Mouse (Mus musculus): ENCODE data around the gene Crk. TPM values are rescaled to one million over a fixed set of nuclear protein-coding genes. Genes with fewer than 3 reads are reported as not detected.

The Crk gene
- polyA plus RNA-seq, 1 experiment from 2014 or later = 107 TPM

DNA sequence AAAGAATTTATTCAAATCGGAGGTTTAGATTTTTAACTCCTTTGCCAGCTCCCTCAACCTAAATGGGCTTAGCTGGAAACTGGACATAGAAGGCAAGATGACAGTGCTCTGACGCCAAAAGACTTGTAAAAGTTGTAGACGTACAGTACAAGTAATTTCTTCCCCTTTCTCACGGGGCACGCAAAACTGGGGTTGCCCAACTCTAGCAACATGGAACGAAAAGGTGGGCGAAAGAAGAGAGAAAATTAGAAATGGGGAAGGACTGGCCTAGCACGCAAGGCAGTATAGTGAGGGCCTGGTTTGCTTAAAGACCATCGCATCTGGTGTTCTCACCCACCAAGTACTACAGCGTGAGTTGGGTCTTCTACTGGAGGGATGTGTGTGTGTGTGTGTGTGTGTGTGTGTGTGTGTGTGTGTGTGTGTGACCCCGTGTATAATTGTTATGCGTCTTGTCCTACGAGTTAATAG, 28.1 kb upstream of the Crk start:
- Histone ChIP-seq H3K27ac (peak overlapping the region; percentile 91), H3K36me3 (peaks cover 5% of the 10 kb centered on the region), H3K27me3 (ENCODE audit: insufficient read depth, poor library complexity, severe bottlenecking) (peaks cover 38% of the 10 kb centered on the region), H3K9me3 (no peaks in the 10 kb centered on the region), H3K4me1 (replicated peaks) (peaks cover 60% of the 10 kb centered on the region), H3K4me3 (peak overlapping the region; percentile 77)
- no peak for DNase-seq (ENCODE audit: low spot score)
- 42% methylated on average over 13 of the region's 13 CpGs for WGBS

DNA sequence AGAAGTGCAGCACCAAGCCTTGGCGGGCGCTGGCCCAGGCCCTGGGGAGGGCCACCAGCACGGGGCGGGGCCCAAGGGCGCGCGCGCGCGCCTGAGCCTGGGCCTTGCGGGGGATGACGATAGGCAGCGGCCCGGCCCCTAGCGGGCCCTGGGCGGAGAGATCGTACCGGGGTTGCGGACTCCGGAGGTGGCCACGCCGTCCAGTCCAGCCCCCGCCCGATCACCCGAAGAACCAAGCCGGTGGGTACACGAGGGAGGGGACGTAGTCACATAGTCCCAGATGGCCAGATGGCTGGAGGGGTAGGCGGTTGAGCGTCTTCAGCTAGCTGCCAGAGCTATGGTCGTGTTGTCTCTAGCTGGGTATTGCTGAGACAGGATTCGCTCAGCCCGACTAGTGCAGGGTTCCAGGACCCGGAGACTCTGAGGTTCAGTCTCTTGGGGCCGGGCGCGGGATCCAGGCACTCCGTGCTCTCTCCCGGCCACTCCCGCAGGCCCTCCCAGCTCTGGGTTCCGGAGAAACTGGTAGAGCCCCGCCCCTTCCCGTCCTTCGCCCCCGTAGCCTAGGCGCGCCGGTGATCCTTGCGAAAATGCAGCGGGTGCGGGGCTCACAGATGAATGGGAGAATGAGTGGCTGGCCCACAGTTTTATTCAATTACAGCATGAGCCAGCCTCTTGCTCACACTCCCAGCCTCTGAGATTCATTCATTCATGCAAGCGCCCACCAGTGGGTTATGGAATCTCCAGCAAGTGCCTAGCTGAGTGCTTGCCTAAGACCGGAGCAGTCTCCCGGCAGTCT, 27.4 kb upstream of the Crk start:
- Histone ChIP-seq H3K4me3 (peak overlapping the region; percentile 77), H3K27me3 (ENCODE audit: insufficient read depth, poor library complexity, severe bottlenecking) (peaks cover 42% of the 10 kb centered on the region), H3K4me1 (replicated peaks) (peaks cover 67% of the 10 kb centered on the region), H3K9me3 (no peaks in the 10 kb centered on the region), H3K36me3 (peaks cover 4% of the 10 kb centered on the region), H3K27ac (peak overlapping the region; percentile 91)
- under 1% methylated on average over 54 of the region's 54 CpGs for WGBS
- peak; percentile 76 for DNase-seq (ENCODE audit: low spot score)

DNA sequence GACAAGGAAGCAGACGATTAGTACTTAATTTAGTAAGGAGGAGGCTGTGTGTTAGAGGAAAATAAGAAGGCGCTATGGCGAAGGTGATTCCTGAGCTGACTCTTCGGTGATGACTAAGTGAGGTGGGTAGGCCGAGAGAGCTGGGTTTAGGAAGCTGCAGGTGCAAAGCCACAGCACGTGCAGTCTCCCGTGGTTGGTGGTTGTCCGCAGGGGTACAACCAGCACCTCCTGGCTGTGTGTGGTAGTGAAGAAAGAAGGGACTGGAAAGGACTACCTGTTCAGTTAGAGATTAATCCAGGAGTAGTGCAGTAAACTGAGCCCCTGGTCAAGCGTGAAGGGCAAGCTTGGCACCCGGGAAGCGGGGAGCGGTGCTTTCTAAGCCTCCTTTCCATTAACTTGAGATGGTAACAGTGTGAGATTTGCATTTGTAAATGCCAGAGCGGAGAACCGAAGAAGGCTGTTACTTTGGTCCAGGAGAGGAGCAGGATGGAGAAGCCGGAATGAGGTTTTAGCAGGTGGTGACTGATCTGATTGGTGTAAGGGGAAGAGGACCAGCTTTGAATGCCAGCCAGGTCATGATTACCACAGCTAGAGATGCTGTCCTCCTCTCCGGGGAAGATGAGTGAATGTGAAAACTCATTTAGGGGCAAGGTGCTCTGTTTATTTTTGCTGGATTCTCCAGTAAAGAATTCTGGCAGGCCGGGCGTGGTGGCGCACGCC, 26.7 kb upstream of the Crk start:
- Histone ChIP-seq H3K4me3 (peak overlapping the region; percentile 77), H3K27me3 (ENCODE audit: insufficient read depth, poor library complexity, severe bottlenecking) (peaks cover 50% of the 10 kb centered on the region), H3K4me1 (replicated peaks) (peaks cover 74% of the 10 kb centered on the region), H3K27ac (peak overlapping the region; percentile 91), H3K36me3 (no peaks in the 10 kb centered on the region), H3K9me3 (no peaks in the 10 kb centered on the region)
- 21% methylated on average over 20 of the region's 20 CpGs for WGBS
- no peak for DNase-seq (ENCODE audit: low spot score)

GRCm38 (mm10) chr11:75652942-75653684, 25.9 kb upstream of the Crk start:
- peak; percentile 31 for DNase-seq (ENCODE audit: low spot score)
- H3K27ac ChIP-seq = peak overlapping the region; percentile 45
- H3K4me1 ChIP-seq (replicated peaks) = peaks cover 76% of the 10 kb centered on the region
- H3K4me3 ChIP-seq = peak overlapping the region; percentile 77
- no peaks in the 10 kb centered on the region for H3K9me3 ChIP-seq
- 0 out of 2 replicates have a peak, but pooled peaks cover 2% of the 10 kb centered on the region for H3K36me3 ChIP-seq
- peaks cover 53% of the 10 kb centered on the region for H3K27me3 ChIP-seq (ENCODE audit: insufficient read depth, poor library complexity, severe bottlenecking)
- 26% methylated on average over 14 of the region's 14 CpGs for WGBS

- Histone ChIP-seq H3K36me3 (peaks cover 7% of the 10 kb centered on the region; the same call in 1 of the 2 replicates), H3K27me3 (ENCODE audit: insufficient read depth, poor library complexity, severe bottlenecking) (peaks cover 53% of the 10 kb centered on the region), H3K27ac (peak overlapping the region; percentile 84), H3K4me1 (replicated peaks) (peaks cover 76% of the 10 kb centered on the region), H3K4me3 (peak overlapping the region; percentile 77), H3K9me3 (no peaks in the 10 kb centered on the region)
- WGBS = under 1% methylated on average over 45 of the region's 45 CpGs
- peak; percentile 90 for DNase-seq (ENCODE audit: low spot score)
Observed at GRCm38 (mm10) chr11:75653781-75654470, 25.1 kb upstream of the Crk start.

GRCm38 (mm10) chr11:75654471-75655390, 24.3 kb upstream of the Crk start:
- no peaks in the 10 kb centered on the region for H3K9me3 ChIP-seq
- peak overlapping the region; percentile 77 for H3K4me3 ChIP-seq
- peak; percentile 12 for DNase-seq (ENCODE audit: low spot score)
- WGBS = 37% methylated on average over 25 of the region's 25 CpGs
- H3K4me1 ChIP-seq (replicated peaks) = peaks cover 72% of the 10 kb centered on the region
- peak overlapping the region; percentile 84 for H3K27ac ChIP-seq
- peaks cover 53% of the 10 kb centered on the region for H3K27me3 ChIP-seq (ENCODE audit: insufficient read depth, poor library complexity, severe bottlenecking)
- H3K36me3 ChIP-seq = peaks cover 9% of the 10 kb centered on the region

DNA sequence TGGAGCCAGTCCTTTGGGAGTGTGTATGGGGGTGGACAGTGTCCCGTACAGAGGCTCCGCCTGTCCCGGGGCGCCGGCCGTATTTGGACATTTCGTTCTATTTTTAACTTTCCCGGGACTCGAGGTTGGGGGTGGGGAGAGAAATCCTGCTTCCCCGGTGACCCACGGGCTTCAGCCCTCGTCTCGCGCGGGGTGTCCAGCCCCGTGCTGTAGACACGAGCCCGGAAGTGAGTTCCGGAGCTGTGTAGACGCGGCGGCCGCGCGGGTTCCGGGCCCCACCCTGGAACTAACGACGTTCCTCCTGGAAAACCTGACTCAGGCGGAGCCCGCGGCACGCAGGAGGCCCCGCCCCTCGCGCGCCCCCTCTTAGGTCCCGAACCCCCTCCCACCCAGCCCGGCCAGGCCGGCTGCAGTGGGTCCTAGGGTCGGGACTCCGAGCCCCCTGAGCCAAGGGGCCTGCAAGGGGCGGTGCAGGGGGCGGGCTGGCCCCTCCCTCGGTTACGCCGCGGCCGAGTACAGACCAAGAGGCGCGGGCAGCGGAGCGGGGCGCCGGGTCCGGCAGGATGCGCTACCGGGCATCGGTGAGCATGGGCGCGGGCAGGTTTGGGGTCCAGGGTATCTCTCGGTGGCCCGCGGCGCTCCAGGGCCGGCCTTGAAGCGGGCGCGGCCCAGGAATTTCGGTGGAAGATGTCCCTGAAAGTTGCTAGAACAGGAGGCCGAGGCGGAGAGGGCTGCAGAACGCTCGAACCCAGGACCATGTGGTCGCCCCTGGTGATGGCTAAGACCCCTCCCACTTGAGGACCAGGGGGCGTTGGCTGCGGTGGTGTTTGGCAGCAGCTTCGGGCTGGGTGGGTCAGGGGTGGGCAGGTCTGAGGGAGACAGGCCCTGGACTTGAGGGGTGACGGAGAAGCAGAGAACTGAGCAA, 23.2 kb upstream of the Crk start:
- Histone ChIP-seq H3K27me3 (ENCODE audit: insufficient read depth, poor library complexity, severe bottlenecking) (peaks cover 53% of the 10 kb centered on the region), H3K4me1 (replicated peaks) (peaks cover 63% of the 10 kb centered on the region), H3K27ac (peak overlapping the region; percentile 90), H3K9me3 (no peaks in the 10 kb centered on the region), H3K36me3 (peaks cover 20% of the 10 kb centered on the region), H3K4me3 (peak overlapping the region; percentile 77)
- 2% methylated on average over 78 of the region's 78 CpGs for WGBS
- peak; percentile 65 for DNase-seq (ENCODE audit: low spot score)

GRCm38 (mm10) chr11:75656621-75657590, 22.2 kb upstream of the Crk start:
- WGBS = 65% methylated on average over 19 of the region's 20 CpGs
- Histone ChIP-seq H3K27me3 (ENCODE audit: insufficient read depth, poor library complexity, severe bottlenecking) (peaks cover 52% of the 10 kb centered on the region), H3K4me3 (peak overlapping the region; percentile 77), H3K4me1 (replicated peaks) (peaks cover 53% of the 10 kb centered on the region), H3K9me3 (no peaks in the 10 kb centered on the region), H3K36me3 (peaks cover 31% of the 10 kb centered on the region), H3K27ac (peak overlapping the region; percentile 90; the same call in 1 of the 2 replicates)
- DNase-seq (ENCODE audit: low spot score) = no peak

GRCm38 (mm10) chr11:75657841-75658240, 21.2 kb upstream of the Crk start:
- no peaks in the 10 kb centered on the region for H3K9me3 ChIP-seq
- H3K4me3 ChIP-seq = no peak overlapping the region
- H3K27ac ChIP-seq = no peak overlapping the region
- no peak for DNase-seq (ENCODE audit: low spot score)
- H3K36me3 ChIP-seq = peaks cover 40% of the 10 kb centered on the region
- H3K4me1 ChIP-seq (replicated peaks) = peaks cover 45% of the 10 kb centered on the region
- peaks cover 43% of the 10 kb centered on the region for H3K27me3 ChIP-seq (ENCODE audit: insufficient read depth, poor library complexity, severe bottlenecking)

DNA sequence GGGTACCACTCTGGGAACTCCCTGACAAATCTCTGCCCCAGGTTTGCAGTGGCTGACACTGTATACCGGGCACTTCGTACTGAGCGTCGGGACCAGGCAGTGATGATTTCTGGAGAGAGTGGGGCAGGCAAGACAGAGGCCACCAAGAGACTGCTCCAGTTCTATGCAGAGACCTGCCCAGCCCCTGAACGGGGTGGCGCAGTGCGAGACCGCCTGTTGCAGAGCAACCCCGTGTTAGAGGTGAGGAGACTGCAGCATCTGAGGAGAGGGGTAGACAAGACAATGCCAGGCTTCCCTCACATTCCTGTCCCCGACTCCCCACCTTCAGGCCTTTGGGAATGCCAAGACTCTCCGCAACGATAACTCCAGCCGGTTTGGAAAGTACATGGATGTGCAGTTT, 20.7 kb upstream of the Crk start:
- Histone ChIP-seq H3K27ac (no peak overlapping the region), H3K4me3 (no peak overlapping the region), H3K9me3 (no peaks in the 10 kb centered on the region), H3K36me3 (peaks cover 40% of the 10 kb centered on the region), H3K27me3 (ENCODE audit: insufficient read depth, poor library complexity, severe bottlenecking) (peaks cover 38% of the 10 kb centered on the region), H3K4me1 (replicated peaks) (peaks cover 42% of the 10 kb centered on the region)
- DNase-seq (ENCODE audit: low spot score) = no peak
- 94% methylated on average over 13 of the region's 13 CpGs for WGBS

All from hindbrain, embryonic 10.5 days (tissue).